Mouse (Mus musculus): Measurements from ENCODE around the gene Prdm16.

DNA sequence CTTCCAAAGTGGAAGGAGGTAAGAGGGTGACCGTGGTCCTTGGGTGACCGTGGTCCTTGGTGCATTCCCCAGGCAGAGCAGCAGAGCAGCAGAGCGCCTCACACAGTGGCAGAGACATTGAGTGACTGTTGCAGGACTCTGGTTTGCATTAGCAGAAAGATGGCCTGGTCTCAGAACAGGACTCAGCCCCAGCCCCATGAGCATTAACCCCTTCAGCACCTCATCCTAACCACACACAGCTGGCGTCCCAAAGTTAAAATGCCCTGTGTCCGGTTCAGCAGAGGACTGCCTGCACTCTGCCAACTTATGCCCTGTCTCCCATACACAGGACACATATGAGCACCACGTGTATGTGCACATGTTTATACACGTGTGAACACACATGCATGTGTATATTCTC, 209.8 kb downstream of the Prdm16 start:
- TF ChIP-seq HCFC1 (IDR thresholded peaks at IDR 0.05; ENCODE audit: borderline replicate concordance, insufficient read depth, low read length) (no peak), ZNF384 (IDR thresholded peaks at IDR 0.05; ENCODE audit: low read depth, low read length) (no peak), ZC3H11A (IDR thresholded peaks at IDR 0.05; ENCODE audit: borderline replicate concordance, low read depth, low read length) (no peak), CHD2 (IDR thresholded peaks at IDR 0.05; ENCODE audit: low read depth, low read length) (no peak)
